Mouse (Mus musculus): Measurements from ENCODE around the gene Ssna1. TPM values are rescaled to one million over a fixed set of nuclear protein-coding genes. Genes with fewer than 3 reads are reported as not detected.
A peak's percentile ranks its signal among the peaks of the same experiment; 100 is the strongest.

Ssna1 gene
- polyA plus RNA-seq, 1 experiment from 2014 or later, result 94.7 TPM

GRCm38 (mm10) chr2:25291184-25292053 lies 19.2 kb upstream of the Ssna1 start:
- Histone ChIP-seq H3K9me3 (replicated peaks; ENCODE audit: control insufficient read depth, low read length) (no peaks in the 10 kb centered on the region), H3K9ac (ENCODE audit: low read depth, low read length) (no peak overlapping the region), H3K4me2 (ENCODE audit: low read depth, low read length) (0 out of 2 replicates have a peak overlapping the region, but pooled peaks have one; percentile 50), H3K27me3 (ENCODE audit: control insufficient read depth, insufficient read depth, low read depth, low read length) (peaks cover 57% of the 10 kb centered on the region), H3K4me1 (ENCODE audit: control insufficient read depth, low read depth, low read length) (peaks cover 3% of the 10 kb centered on the region), H3K36me3 (ENCODE audit: control insufficient read depth, insufficient read depth) (no peaks in the 10 kb centered on the region), H3K4me3 (ENCODE audit: low read depth, low read length) (no peak overlapping the region; the same call in 1 of the 2 replicates), H3K27ac (ENCODE audit: low read length) (no peak overlapping the region)
- WGBS (ENCODE audit: insufficient replicate concordance), result 10% methylated on average over 32 of the region's 32 CpGs
- ATAC-seq (ENCODE audit: low read depth), result no peak

- H3K27ac ChIP-seq (ENCODE audit: low read length), result no peak overlapping the region
- no peaks in the 10 kb centered on the region for H3K36me3 ChIP-seq (ENCODE audit: control insufficient read depth, insufficient read depth)
- H3K4me1 ChIP-seq (ENCODE audit: control insufficient read depth, low read depth, low read length), result peaks cover 8% of the 10 kb centered on the region
- no peak overlapping the region for H3K4me3 ChIP-seq (ENCODE audit: low read depth, low read length)
- ATAC-seq (ENCODE audit: low read depth), result no peak
- 4% methylated on average over 18 of the region's 18 CpGs for WGBS (ENCODE audit: insufficient replicate concordance)
- H3K4me2 ChIP-seq (ENCODE audit: low read depth, low read length), result no peak overlapping the region
- peaks cover 57% of the 10 kb centered on the region for H3K27me3 ChIP-seq (ENCODE audit: control insufficient read depth, insufficient read depth, low read depth, low read length)
- no peak overlapping the region for H3K9ac ChIP-seq (ENCODE audit: low read depth, low read length)
- no peaks in the 10 kb centered on the region for H3K9me3 ChIP-seq (replicated peaks; ENCODE audit: control insufficient read depth, low read length)
Measured at GRCm38 (mm10) chr2:25290816-25291130, 18.5 kb upstream of the Ssna1 start.

- H3K36me3 ChIP-seq (ENCODE audit: control insufficient read depth, insufficient read depth), result peaks cover under 1% of the 10 kb centered on the region; the same call in 1 of the 2 replicates
- H3K4me3 ChIP-seq (ENCODE audit: low read depth, low read length), result no peak overlapping the region
- H3K9me3 ChIP-seq (replicated peaks; ENCODE audit: control insufficient read depth, low read length), result no peaks in the 10 kb centered on the region
- H3K27ac ChIP-seq (ENCODE audit: low read length), result no peak overlapping the region
- H3K4me2 ChIP-seq (ENCODE audit: low read depth, low read length), result no peak overlapping the region
- no peak overlapping the region for H3K9ac ChIP-seq (ENCODE audit: low read depth, low read length)
- 4% methylated on average over 54 of the region's 54 CpGs for WGBS (ENCODE audit: insufficient replicate concordance)
- peaks cover 57% of the 10 kb centered on the region for H3K27me3 ChIP-seq (ENCODE audit: control insufficient read depth, insufficient read depth, low read depth, low read length)
- H3K4me1 ChIP-seq (ENCODE audit: control insufficient read depth, low read depth, low read length), result peaks cover 8% of the 10 kb centered on the region
- ATAC-seq (ENCODE audit: low read depth), result no peak
Measured at GRCm38 (mm10) chr2:25290101-25290815, 18.0 kb upstream of the Ssna1 start.

GRCm38 (mm10) chr2:25289651-25290050 lies 17.4 kb upstream of the Ssna1 start, which contains the start of gene Lrrc26:
Lrrc26 (plus strand) TSS chr2:25289915.
- Histone ChIP-seq H3K4me1 (ENCODE audit: control insufficient read depth, low read depth, low read length) (peaks cover 8% of the 10 kb centered on the region), H3K36me3 (ENCODE audit: control insufficient read depth, insufficient read depth) (peaks cover 6% of the 10 kb centered on the region), H3K27me3 (ENCODE audit: control insufficient read depth, insufficient read depth, low read depth, low read length) (peaks cover 57% of the 10 kb centered on the region), H3K27ac (ENCODE audit: low read length) (no peak within 1 kb of the TSS), H3K4me2 (ENCODE audit: low read depth, low read length) (no peak within 1 kb of the TSS), H3K9me3 (replicated peaks; ENCODE audit: control insufficient read depth, low read length) (no peaks in the 10 kb centered on the region), H3K9ac (ENCODE audit: low read depth, low read length) (no peak within 1 kb of the TSS), H3K4me3 (ENCODE audit: low read depth, low read length) (no peak within 1 kb of the TSS)
- no peak for ATAC-seq (ENCODE audit: low read depth)
- WGBS (ENCODE audit: insufficient replicate concordance), result 10% methylated on average over 11 of the region's 11 CpGs

GRCm38 (mm10) chr2:25288734-25289345 lies 16.6 kb upstream of the Ssna1 start:
- Histone ChIP-seq H3K9ac (ENCODE audit: low read depth, low read length) (no peak overlapping the region), H3K27me3 (ENCODE audit: control insufficient read depth, insufficient read depth, low read depth, low read length) (peaks cover 57% of the 10 kb centered on the region), H3K4me1 (ENCODE audit: control insufficient read depth, low read depth, low read length) (peaks cover 8% of the 10 kb centered on the region), H3K36me3 (ENCODE audit: control insufficient read depth, insufficient read depth) (peaks cover 10% of the 10 kb centered on the region), H3K4me2 (ENCODE audit: low read depth, low read length) (no peak overlapping the region), H3K9me3 (replicated peaks; ENCODE audit: control insufficient read depth, low read length) (no peaks in the 10 kb centered on the region), H3K27ac (ENCODE audit: low read length) (no peak overlapping the region), H3K4me3 (ENCODE audit: low read depth, low read length) (no peak overlapping the region)
- WGBS (ENCODE audit: insufficient replicate concordance), result 69% methylated on average over 7 of the region's 7 CpGs
- ATAC-seq (ENCODE audit: low read depth), result no peak

GRCm38 (mm10) chr2:25287927-25288649 lies 15.8 kb upstream of the Ssna1 start, which contains the start of gene Tmem210:
Tmem210 (plus strand) TSS chr2:25288145.
- WGBS (ENCODE audit: insufficient replicate concordance), result 76% methylated on average over 6 of the region's 6 CpGs
- H3K27me3 ChIP-seq (ENCODE audit: control insufficient read depth, insufficient read depth, low read depth, low read length), result peaks cover 50% of the 10 kb centered on the region
- H3K4me2 ChIP-seq (ENCODE audit: low read depth, low read length), result no peak within 1 kb of the TSS

GRCm38 (mm10) chr2:25286837-25287636 lies 14.8 kb upstream of the Ssna1 start:
- ATAC-seq (ENCODE audit: low read depth), result peak; percentile 53
- Histone ChIP-seq H3K4me3 (ENCODE audit: low read depth, low read length) (no peak overlapping the region), H3K36me3 (ENCODE audit: control insufficient read depth, insufficient read depth) (peaks cover 13% of the 10 kb centered on the region), H3K4me2 (ENCODE audit: low read depth, low read length) (no peak overlapping the region), H3K9me3 (replicated peaks; ENCODE audit: control insufficient read depth, low read length) (no peaks in the 10 kb centered on the region), H3K9ac (ENCODE audit: low read depth, low read length) (no peak overlapping the region), H3K4me1 (ENCODE audit: control insufficient read depth, low read depth, low read length) (peaks cover 7% of the 10 kb centered on the region), H3K27ac (ENCODE audit: low read length) (no peak overlapping the region), H3K27me3 (ENCODE audit: control insufficient read depth, insufficient read depth, low read depth, low read length) (peaks cover 40% of the 10 kb centered on the region)
- WGBS (ENCODE audit: insufficient replicate concordance), result 23% methylated on average over 7 of the region's 7 CpGs

More at GRCm38 (mm10) chr2:25287927-25288649, 15.8 kb upstream of the Ssna1 start, which contains the start of gene Tmem210:
- H3K9me3 ChIP-seq (replicated peaks; ENCODE audit: control insufficient read depth, low read length), result no peaks in the 10 kb centered on the region
- H3K27ac ChIP-seq (ENCODE audit: low read length), result no peak within 1 kb of the TSS
- ATAC-seq (ENCODE audit: low read depth), result no peak
- no peak within 1 kb of the TSS for H3K9ac ChIP-seq (ENCODE audit: low read depth, low read length)
- H3K4me3 ChIP-seq (ENCODE audit: low read depth, low read length), result no peak within 1 kb of the TSS
- H3K4me1 ChIP-seq (ENCODE audit: control insufficient read depth, low read depth, low read length), result peaks cover 8% of the 10 kb centered on the region
- H3K36me3 ChIP-seq (ENCODE audit: control insufficient read depth, insufficient read depth), result peaks cover 11% of the 10 kb centered on the region

- ATAC-seq (ENCODE audit: low read depth), result peak; percentile 43; the same call in 1 of the 2 replicates
- no peak overlapping the region for H3K9ac ChIP-seq (ENCODE audit: low read depth, low read length)
- WGBS (ENCODE audit: insufficient replicate concordance), result 21% methylated on average over 1 of the region's 1 CpGs
Measured at GRCm38 (mm10) chr2:25286314-25286713, 14.1 kb upstream of the Ssna1 start.

More at GRCm38 (mm10) chr2:25286314-25286713, 14.1 kb upstream of the Ssna1 start:
- H3K27me3 ChIP-seq (ENCODE audit: control insufficient read depth, insufficient read depth, low read depth, low read length), result peaks cover 33% of the 10 kb centered on the region
- no peak overlapping the region for H3K4me2 ChIP-seq (ENCODE audit: low read depth, low read length)
- no peak overlapping the region for H3K27ac ChIP-seq (ENCODE audit: low read length)
- H3K9me3 ChIP-seq (replicated peaks; ENCODE audit: control insufficient read depth, low read length), result no peaks in the 10 kb centered on the region
- peaks cover 13% of the 10 kb centered on the region for H3K36me3 ChIP-seq (ENCODE audit: control insufficient read depth, insufficient read depth)
- H3K4me1 ChIP-seq (ENCODE audit: control insufficient read depth, low read depth, low read length), result peaks cover 6% of the 10 kb centered on the region; the same call in 1 of the 2 replicates
- no peak overlapping the region for H3K4me3 ChIP-seq (ENCODE audit: low read depth, low read length)
